Mouse (Mus musculus) limb, embryonic 14.5 days (tissue): ENCODE measurements around the gene Ankrd13c. TPM values are rescaled to one million over a fixed set of nuclear protein-coding genes. Genes with fewer than 3 reads are reported as not detected.

Experiments used
- ATAC-seq: fragments of 200-750 bp; cut with Nextera tagmentation; 2 replicates; pipeline ENCODE4 v1.8.0; 2017; ENCODE audit warnings: low read depth, moderate number of reproducible peaks, moderate TSS enrichment; ENCODE audit not compliant: low FRiP score
- DNase-seq: peaks from one replicate; pipeline ENCODE4 v3.0.0-alpha.2; 2015; ENCODE audit warnings: low spot score
- H3K27ac ChIP-seq: fragments of 300-500 bp; sonication (generic); replicated peaks from 2 replicates; pipeline ENCODE4 v1.5.1; 2014; ENCODE audit warnings: low read depth, mild to moderate bottlenecking, low read length, moderate library complexity, mixed read lengths
- H3K27me3 ChIP-seq: fragments of 300-500 bp; sonication (generic); 2 replicates; pipeline ENCODE4 v1.6.1; 2014; ENCODE audit warnings: low read length, mixed read lengths; ENCODE audit not compliant: control insufficient read depth, insufficient read depth
- H3K36me3 ChIP-seq: fragments of 300-500 bp; sonication (generic); 2 replicates; pipeline ENCODE4 v1.6.1; 2014; ENCODE audit warnings: mild to moderate bottlenecking, low read length, moderate library complexity, mixed read lengths; ENCODE audit not compliant: control insufficient read depth, insufficient read depth
- H3K4me1 ChIP-seq: fragments of 300-500 bp; sonication (generic); 2 replicates; pipeline ENCODE4 v1.6.1; 2014; ENCODE audit warnings: antibody characterized with exemption, low read length, mixed read lengths; ENCODE audit not compliant: control insufficient read depth, insufficient read depth
- H3K4me2 ChIP-seq: fragments of 300-500 bp; sonication (generic); replicated peaks from 2 replicates; pipeline ENCODE4 v1.6.1; 2014; ENCODE audit warnings: low read depth, mild to moderate bottlenecking, low read length, moderate library complexity; ENCODE audit not compliant: severe bottlenecking
- H3K4me3 ChIP-seq: fragments of 300-500 bp; sonication (generic); replicated peaks from 2 replicates; pipeline ENCODE4 v1.5.1; 2014; ENCODE audit warnings: low read length
- H3K9ac ChIP-seq: fragments of 300-500 bp; sonication (generic); 2 replicates; pipeline ENCODE4 v1.6.1; 2014; ENCODE audit warnings: mild to moderate bottlenecking, low read depth, low read length, moderate library complexity; ENCODE audit not compliant: severe bottlenecking
- H3K9me3 ChIP-seq: fragments of 300-500 bp; sonication (generic); 2 replicates; pipeline ENCODE4 v1.6.1; 2016; ENCODE audit warnings: low read length; ENCODE audit not compliant: control insufficient read depth
- POLR2A ChIP-seq: fragments of 200-500 bp; IDR thresholded peaks from 2 replicates; pipeline ENCODE4 v1.8.0; 2012; ENCODE audit warnings: inconsistent platforms, mild to moderate bottlenecking, moderate library complexity, borderline replicate concordance; ENCODE audit not compliant: insufficient read depth, insufficient read length; ENCODE audit errors: extremely low read depth
- WGBS: fragments of 180-500 bp; shearing (Covaris S2); extraction: QIAGEN DNeasy Blood & Tissue Kit; methylation state at CpG from one replicate; pipeline ENCODE4 v1.1.7; 2014; 5-methylcytosine and 5-hydroxymethylcytosine counted together
- polyA plus RNA-seq, 2 experiments: library from polyadenylated mRNA; depleted of rRNA in 1 of 2; stranded (reverse) in 1 of 2; unstranded in 1 of 2; fragments of >200 nt; fragmentation: Nextera tagmentation in 1 of 2; extraction: Ambion mirVana in 1 of 2; gene quantifications; 2 replicates each; pipeline versions ENCODE4 v1.2.1 to v1.2.3; 2012 to 2014

Ankrd13c gene
- polyA plus RNA-seq, 2 experiments, result 16.4 to 18.2 TPM

GRCm38 (mm10) chr3:157910262-157910661 lies 36.8 kb upstream of the Ankrd13c start:
- 82% methylated on average over 3 of the region's 3 CpGs for WGBS
- H3K27ac ChIP-seq, result no peak overlapping the region
- no peaks in the 10 kb centered on the region for H3K9me3 ChIP-seq
- no peak overlapping the region for H3K9ac ChIP-seq
- H3K4me1 ChIP-seq, result no peaks in the 10 kb centered on the region
- no peak for DNase-seq
- H3K27me3 ChIP-seq, result no peaks in the 10 kb centered on the region
- no peak for TF ChIP-seq POLR2A
- no peak overlapping the region for H3K4me2 ChIP-seq
- H3K36me3 ChIP-seq, result no peaks in the 10 kb centered on the region
- no peak for ATAC-seq
- no peak overlapping the region for H3K4me3 ChIP-seq

DNA sequence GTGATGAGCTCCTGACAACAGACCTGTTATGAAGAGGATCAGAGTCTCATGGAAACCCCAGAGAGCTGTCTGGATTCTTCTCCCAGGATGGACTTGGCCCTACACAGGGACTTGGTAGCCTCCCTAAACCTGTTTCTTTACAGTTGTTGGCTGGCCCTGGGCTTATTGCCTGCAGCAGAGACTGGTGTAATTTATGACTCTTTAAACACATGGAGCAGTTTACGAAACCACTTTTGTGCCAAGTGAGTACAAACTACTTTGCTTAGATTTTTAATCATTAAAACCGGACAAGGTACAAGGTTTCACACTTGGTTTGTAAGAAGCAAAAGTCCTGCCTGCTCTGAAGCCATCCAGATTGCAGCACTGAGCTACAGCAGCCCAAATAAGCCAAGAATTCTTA lies 34.9 kb upstream of the Ankrd13c start:
- no peaks in the 10 kb centered on the region for H3K27me3 ChIP-seq
- no peak overlapping the region for H3K4me2 ChIP-seq
- H3K4me3 ChIP-seq, result no peak overlapping the region
- ATAC-seq (no peak), DNase-seq (no peak)
- H3K9ac ChIP-seq, result no peak overlapping the region
- 47% methylated on average over 2 of the region's 2 CpGs for WGBS
- no peaks in the 10 kb centered on the region for H3K36me3 ChIP-seq
- no peak overlapping the region for H3K27ac ChIP-seq
- H3K9me3 ChIP-seq, result no peaks in the 10 kb centered on the region
- TF ChIP-seq POLR2A, result no peak
- H3K4me1 ChIP-seq, result no peaks in the 10 kb centered on the region

- H3K36me3 ChIP-seq, result no peaks in the 10 kb centered on the region; the same call in 1 of the 2 replicates
- no peaks in the 10 kb centered on the region for H3K4me1 ChIP-seq
- no peaks in the 10 kb centered on the region for H3K9me3 ChIP-seq
- no peaks in the 10 kb centered on the region for H3K27me3 ChIP-seq
- H3K27ac ChIP-seq, result no peak overlapping the region
- H3K4me2 ChIP-seq, result no peak overlapping the region
- H3K9ac ChIP-seq, result no peak overlapping the region
- WGBS, result 90% methylated on average over 4 of the region's 4 CpGs
- TF ChIP-seq POLR2A, result no peak
- DNase-seq, result no peak
- ATAC-seq, result no peak
- H3K4me3 ChIP-seq, result no peak overlapping the region
These were observed 30.7 kb upstream of the Ankrd13c start for GRCm38 (mm10) chr3:157916336-157916735.

- no peak for DNase-seq
- Histone ChIP-seq H3K4me1 (no peaks in the 10 kb centered on the region), H3K27me3 (no peaks in the 10 kb centered on the region), H3K4me2 (no peak overlapping the region), H3K4me3 (no peak overlapping the region), H3K9ac (no peak overlapping the region), H3K9me3 (no peaks in the 10 kb centered on the region), H3K27ac (no peak overlapping the region), H3K36me3 (no peaks in the 10 kb centered on the region; the same call in 1 of the 2 replicates)
- 87% methylated on average over 2 of the region's 2 CpGs for WGBS
- no peak for ATAC-seq
- TF ChIP-seq POLR2A, result no peak
These were observed 25.7 kb upstream of the Ankrd13c start for GRCm38 (mm10) chr3:157921376-157921775.

DNA sequence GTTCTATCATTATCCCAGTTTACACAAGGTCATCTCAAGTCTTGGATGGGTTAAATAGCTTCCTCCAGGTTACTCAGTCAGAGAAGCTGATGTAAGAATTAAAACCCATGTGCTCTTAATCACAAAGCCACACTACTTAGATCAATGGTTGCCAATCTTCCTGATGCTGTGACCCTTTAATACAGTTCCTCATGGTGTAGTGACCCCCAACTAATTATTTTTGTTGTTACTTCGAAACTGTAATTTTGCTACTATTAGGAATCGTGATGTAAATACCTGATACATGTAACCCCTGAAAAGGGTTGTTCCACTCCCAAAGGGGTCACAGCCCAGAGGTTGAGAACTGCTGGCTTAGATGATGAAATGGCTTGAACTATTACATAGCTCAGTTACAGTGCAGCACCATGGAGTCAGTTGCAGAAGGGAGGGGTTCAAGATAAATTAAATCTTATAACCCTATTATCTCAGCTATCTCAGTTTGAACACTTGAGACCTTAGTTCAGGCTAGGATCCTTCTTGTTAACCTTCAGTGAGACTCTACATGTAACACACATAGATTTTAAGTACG lies 23.7 kb upstream of the Ankrd13c start:
- no peaks in the 10 kb centered on the region for H3K27me3 ChIP-seq
- H3K4me3 ChIP-seq, result no peak overlapping the region
- no peaks in the 10 kb centered on the region; the same call in 1 of the 2 replicates for H3K36me3 ChIP-seq
- H3K4me2 ChIP-seq, result no peak overlapping the region
- no peak for TF ChIP-seq POLR2A
- no peak for DNase-seq
- no peaks in the 10 kb centered on the region for H3K9me3 ChIP-seq
- H3K4me1 ChIP-seq, result no peaks in the 10 kb centered on the region
- no peak overlapping the region for H3K9ac ChIP-seq
- no peak overlapping the region for H3K27ac ChIP-seq
- 87% methylated on average over 3 of the region's 3 CpGs for WGBS
- ATAC-seq, result no peak
